8 mouse cellular contexts compared by ENCODE assay signal in genomic region chr9:95406571-95407561, GRCm38 (mm10). TPM values are rescaled to one million over a fixed set of nuclear protein-coding genes. Genes with fewer than 3 reads are reported as not detected.
DNase-seq lines count a peak whose midpoint lies in the region; ATAC-seq and TF ChIP-seq lines count a peak whose summit lies in the region.

TSS of gene Chst2 (minus strand) at chr9:95406722.

- DNase-seq in gastrocnemius, postnatal 14 days: peak; percentile 90
- DNase-seq in induced T-regulatory cell, adult 2 months (ENCODE audit: low read depth): peak; percentile 85
- peak; percentile 77 to 87 for DNase-seq in left cerebral cortex, adult 8-10 months (ENCODE audit: low spot score in 2 of 2)
- DNase-seq in right cerebral cortex, postnatal 14 days: peak; percentile 89
- DNase-seq in yolk sac, embryonic 10.5 days (ENCODE audit: low spot score): peak; percentile 86

- peak; percentile 62 for TF ChIP-seq POLR2A in cortical plate, adult 2 months (IDR thresholded peaks at IDR 0.05; ENCODE audit: extremely low read depth, insufficient read depth, low read length)

- intact Hi-C loops in gastrocnemius, postnatal 14 days (cut with DNase I; ENCODE audit: low total_unique reads): loop anchor here (5.0 kb wide), 1 partner anchor 665 kb away; no protein-coding TSS in a partner anchor

- peak; percentile 82 for ATAC-seq in activated CD4-positive, CD25-positive, alpha-beta regulatory T cell, adult 4 months
- 0 out of 2 replicates have a peak, but pooled peaks have one; percentile 28 for ATAC-seq in megakaryocyte, adult 5-6 weeks (ENCODE audit: poor library complexity, severe bottlenecking)

- H3K27ac ChIP-seq in cortical plate, adult 2 months (ENCODE audit: insufficient read depth, low read length): peak within 1 kb of the TSS; percentile 70

- peak within 1 kb of the TSS; percentile 92 for H3K4me3 ChIP-seq in cortical plate, adult 2 months (ENCODE audit: insufficient read depth, low read length)

- TF ChIP-seq CTCF in cortical plate, adult 2 months (IDR thresholded peaks at IDR 0.05; ENCODE audit: extremely low read depth, insufficient read depth, low read length): no peak

- H3K4me1 ChIP-seq in cortical plate, adult 2 months (ENCODE audit: control insufficient read depth, insufficient read depth, low read length): peaks cover 2% of the 10 kb centered on the region; the same call in 1 of the 2 replicates

RNA-seq across cellular contexts. Expression of gene Chst2, which starts in this region (rescaled TPM):
- 1 to 10 TPM; 6.1 to 7.5 TPM for polyA plus RNA-seq in activated CD4-positive, CD25-positive, alpha-beta regulatory T cell, adult 4 months (2017; shearing (Covaris generic))
- polyA plus RNA-seq in cortical plate, adult 2 months (2012; rRNA removed): 33.5 and 35.0 TPM in 2 replicates
- 1 to 10 TPM; 1.6 to 3.1 TPM for total RNA-seq in gastrocnemius, postnatal 14 days (2021)
- 10 to 100 TPM; 63.9 to 66.7 (median 66.2) TPM for total RNA-seq in left cerebral cortex, adult 8-10 months (2022)
- total RNA-seq in megakaryocyte, adult 5-6 weeks (2015): 0.02 TPM in 1 of 2 replicates, not detected in the other
- total RNA-seq in megakaryocyte, adult 5-6 weeks (2017): not detected in 2 replicates

Comparison
In these comparisons a context has a peak if more than half of its experiments do, and no peak if none do; other contexts are left out.
1. Peak in every context shown above with its lines: DNase-seq, ATAC-seq, H3K4me3 ChIP-seq and H3K27ac ChIP-seq.
2. RNA of gene Chst2 (total RNA-seq): 63.9 to 66.7 TPM in left cerebral cortex, adult 8-10 months; 1.6 to 3.1 TPM in gastrocnemius, postnatal 14 days and 0.02 TPM in megakaryocyte, adult 5-6 weeks; every median in the first group is over 10 times any median in the second.
3. Peak in ATAC-seq in megakaryocyte, adult 5-6 weeks; RNA of the gene not detected or under 1 TPM.